Mouse (Mus musculus): ENCODE results near the gene Klhl11.

Klhl11 gene

GRCm38 (mm10) chr11:100493771-100494170, 21.2 kb upstream of the Klhl11 start:
- DNase-seq (ENCODE audit: low read depth, low spot score), result no peak
- Histone ChIP-seq H3K36me3 (ENCODE audit: control insufficient read depth, insufficient read depth, low read length, poor library complexity, severe bottlenecking) (peaks cover 18% of the 10 kb centered on the region), H3K27me3 (ENCODE audit: control insufficient read depth, insufficient read depth, low read length, poor library complexity, severe bottlenecking) (no peaks in the 10 kb centered on the region)

DNA sequence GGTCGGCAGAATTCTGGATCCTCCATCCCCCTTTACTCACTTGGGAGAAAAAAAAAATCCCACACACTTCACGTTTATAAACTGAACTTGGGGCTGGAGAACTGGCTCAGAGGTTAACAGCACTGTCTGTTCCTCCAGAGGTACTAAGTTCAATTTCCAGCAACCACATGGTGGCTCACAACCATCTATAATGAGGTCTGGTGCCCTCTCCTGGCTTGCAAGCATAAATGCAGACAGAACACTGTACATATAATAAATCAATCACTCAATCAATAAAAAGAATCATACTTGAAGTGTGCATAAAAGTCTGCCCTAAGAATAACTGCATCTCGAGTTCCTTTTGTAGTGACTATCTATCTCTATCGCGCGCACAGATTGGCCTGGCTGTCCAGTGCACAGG, 18.4 kb upstream of the Klhl11 start:
- peak; percentile 50 for DNase-seq (ENCODE audit: low read depth, low spot score)
- Histone ChIP-seq H3K27me3 (ENCODE audit: control insufficient read depth, insufficient read depth, low read length, poor library complexity, severe bottlenecking) (no peaks in the 10 kb centered on the region), H3K36me3 (ENCODE audit: control insufficient read depth, insufficient read depth, low read length, poor library complexity, severe bottlenecking) (peaks cover 16% of the 10 kb centered on the region)

DNA sequence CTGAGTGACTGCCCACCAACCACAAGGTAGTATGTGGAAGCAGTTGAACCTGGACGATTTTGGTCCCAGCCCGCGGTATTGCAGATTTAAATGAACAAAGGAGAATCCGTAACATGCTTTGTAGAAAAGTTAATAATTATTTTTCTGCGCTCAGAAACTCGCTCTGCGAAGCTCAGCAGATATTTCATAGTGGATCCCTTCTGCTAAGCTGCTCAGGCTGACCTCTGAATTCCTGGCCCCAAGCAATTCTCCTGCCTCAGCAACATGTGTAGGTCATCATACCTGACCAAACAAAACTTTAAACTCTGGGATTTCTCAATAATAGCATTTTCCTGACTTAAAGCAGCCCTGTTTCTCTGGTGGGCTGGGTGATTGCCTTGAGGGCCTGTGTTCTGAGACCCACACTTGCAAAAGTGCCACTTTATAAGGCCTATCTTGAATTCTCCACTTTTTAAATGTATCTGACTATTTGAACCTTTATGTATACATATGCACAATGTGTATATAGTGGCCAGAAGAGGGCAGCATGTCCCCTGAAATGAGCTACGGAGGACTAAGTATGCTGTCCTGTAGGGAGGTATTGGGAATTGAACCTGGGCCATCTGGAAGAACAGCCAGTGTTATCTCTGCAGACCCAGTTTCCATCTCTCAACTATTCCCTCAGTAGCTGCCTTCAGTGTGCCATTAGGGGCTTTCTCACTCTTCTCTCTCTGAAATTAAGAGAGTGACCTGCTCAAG, 13.4 kb upstream of the Klhl11 start:
- H3K36me3 ChIP-seq (ENCODE audit: control insufficient read depth, insufficient read depth, low read length, poor library complexity, severe bottlenecking), result peaks cover 19% of the 10 kb centered on the region
- DNase-seq (ENCODE audit: low read depth, low spot score), result peak; percentile 81
- H3K27me3 ChIP-seq (ENCODE audit: control insufficient read depth, insufficient read depth, low read length, poor library complexity, severe bottlenecking), result no peaks in the 10 kb centered on the region

DNA sequence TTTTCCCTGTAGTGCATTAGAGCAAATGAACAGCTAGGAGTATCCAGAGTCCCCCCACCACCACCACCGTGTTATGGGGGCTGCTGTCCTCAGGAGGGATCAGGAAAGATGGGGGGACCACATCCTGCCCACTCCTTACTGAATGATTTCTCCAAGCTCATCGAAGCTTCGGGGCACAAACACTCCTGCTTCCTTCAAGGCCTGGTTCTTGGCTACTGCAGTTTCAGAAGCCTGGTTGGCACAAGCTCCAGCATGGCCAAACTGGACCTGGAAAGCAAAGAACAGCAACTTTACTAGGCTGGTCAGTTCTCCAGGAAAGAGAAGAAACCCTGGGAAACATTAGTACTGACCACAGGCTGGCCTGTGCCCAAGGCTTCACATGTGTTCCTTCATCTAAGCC, 11.9 kb upstream of the Klhl11 start:
- H3K27me3 ChIP-seq (ENCODE audit: control insufficient read depth, insufficient read depth, low read length, poor library complexity, severe bottlenecking), result no peaks in the 10 kb centered on the region
- H3K36me3 ChIP-seq (ENCODE audit: control insufficient read depth, insufficient read depth, low read length, poor library complexity, severe bottlenecking), result peaks cover 22% of the 10 kb centered on the region
- no peak for DNase-seq (ENCODE audit: low read depth, low spot score)

- DNase-seq (ENCODE audit: low read depth, low spot score), result no peak
- Histone ChIP-seq H3K27me3 (ENCODE audit: control insufficient read depth, insufficient read depth, low read length, poor library complexity, severe bottlenecking) (no peaks in the 10 kb centered on the region), H3K36me3 (ENCODE audit: control insufficient read depth, insufficient read depth, low read length, poor library complexity, severe bottlenecking) (peaks cover 15% of the 10 kb centered on the region)
Observed at GRCm38 (mm10) chr11:100479152-100479551, 6.6 kb upstream of the Klhl11 start.

DNA sequence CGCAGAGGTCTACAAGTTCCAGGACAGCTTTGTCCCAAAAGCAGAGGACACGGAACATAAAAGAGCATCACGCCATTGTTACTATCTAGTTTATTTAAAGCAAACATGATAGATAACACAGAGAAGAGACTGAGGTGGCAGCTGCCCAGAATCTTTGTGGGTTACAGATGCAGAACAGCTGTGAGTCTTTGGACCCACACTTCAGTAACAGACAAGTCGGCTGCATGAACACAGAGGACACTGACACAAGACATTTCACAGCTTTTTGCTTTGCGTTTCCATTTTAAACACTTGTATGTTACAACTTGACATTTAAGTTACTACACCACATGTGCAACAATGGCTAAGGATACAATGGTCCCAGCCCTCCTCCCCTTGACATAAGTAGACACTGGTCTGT, 3.7 kb upstream of the Klhl11 start:
- DNase-seq (ENCODE audit: low read depth, low spot score), result no peak
- no peaks in the 10 kb centered on the region for H3K27me3 ChIP-seq (ENCODE audit: control insufficient read depth, insufficient read depth, low read length, poor library complexity, severe bottlenecking)

DNA sequence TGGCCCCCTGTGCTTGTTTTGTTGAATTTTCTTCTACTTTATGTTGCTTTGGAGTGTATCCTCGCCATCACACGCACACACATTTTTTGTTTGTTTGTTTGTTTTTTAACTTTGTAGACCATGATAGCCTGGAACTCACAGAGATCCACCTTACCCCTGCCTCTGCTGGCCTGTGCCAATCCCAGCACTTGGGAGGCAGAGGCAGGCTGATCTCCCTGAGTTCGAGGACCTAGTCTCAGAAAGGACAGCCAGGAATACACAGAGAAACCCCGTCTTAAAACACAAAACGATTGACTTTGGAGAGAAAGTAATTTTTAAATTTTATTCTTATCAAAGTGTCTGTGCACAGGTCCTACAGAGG, 374 bp upstream of the Klhl11 start:
- H3K27me3 ChIP-seq (ENCODE audit: control insufficient read depth, insufficient read depth, low read length, poor library complexity, severe bottlenecking), result no peaks in the 10 kb centered on the region
- DNase-seq (ENCODE audit: low read depth, low spot score), result no peak
- peaks cover 4% of the 10 kb centered on the region; the same call in 1 of the 2 replicates for H3K36me3 ChIP-seq (ENCODE audit: control insufficient read depth, insufficient read depth, low read length, poor library complexity, severe bottlenecking)

More for the DNA sequence above, 3.7 kb upstream of the Klhl11 start:
- peaks cover 9% of the 10 kb centered on the region for H3K36me3 ChIP-seq (ENCODE audit: control insufficient read depth, insufficient read depth, low read length, poor library complexity, severe bottlenecking)

- Histone ChIP-seq H3K27me3 (ENCODE audit: control insufficient read depth, insufficient read depth, low read length, poor library complexity, severe bottlenecking) (no peaks in the 10 kb centered on the region), H3K36me3 (ENCODE audit: control insufficient read depth, insufficient read depth, low read length, poor library complexity, severe bottlenecking) (no peaks in the 10 kb centered on the region)
- DNase-seq (ENCODE audit: low read depth, low spot score), result no peak
Observed at GRCm38 (mm10) chr11:100471352-100472196, 967 bp downstream of the Klhl11 start.

GRCm38 (mm10) chr11:100465833-100466232, 6.7 kb downstream of the Klhl11 start:
- DNase-seq (ENCODE audit: low read depth, low spot score), result no peak
- no peaks in the 10 kb centered on the region for H3K27me3 ChIP-seq (ENCODE audit: control insufficient read depth, insufficient read depth, low read length, poor library complexity, severe bottlenecking)
- no peaks in the 10 kb centered on the region for H3K36me3 ChIP-seq (ENCODE audit: control insufficient read depth, insufficient read depth, low read length, poor library complexity, severe bottlenecking)

GRCm38 (mm10) chr11:100465229-100465792, 7.2 kb downstream of the Klhl11 start:
- DNase-seq (ENCODE audit: low read depth, low spot score), result no peak
- H3K27me3 ChIP-seq (ENCODE audit: control insufficient read depth, insufficient read depth, low read length, poor library complexity, severe bottlenecking), result no peaks in the 10 kb centered on the region
- H3K36me3 ChIP-seq (ENCODE audit: control insufficient read depth, insufficient read depth, low read length, poor library complexity, severe bottlenecking), result no peaks in the 10 kb centered on the region

GRCm38 (mm10) chr11:100462699-100463098, 9.8 kb downstream of the Klhl11 start:
- H3K27me3 ChIP-seq (ENCODE audit: control insufficient read depth, insufficient read depth, low read length, poor library complexity, severe bottlenecking), result no peaks in the 10 kb centered on the region
- no peaks in the 10 kb centered on the region for H3K36me3 ChIP-seq (ENCODE audit: control insufficient read depth, insufficient read depth, low read length, poor library complexity, severe bottlenecking)
- DNase-seq (ENCODE audit: low read depth, low spot score), result no peak

DNA sequence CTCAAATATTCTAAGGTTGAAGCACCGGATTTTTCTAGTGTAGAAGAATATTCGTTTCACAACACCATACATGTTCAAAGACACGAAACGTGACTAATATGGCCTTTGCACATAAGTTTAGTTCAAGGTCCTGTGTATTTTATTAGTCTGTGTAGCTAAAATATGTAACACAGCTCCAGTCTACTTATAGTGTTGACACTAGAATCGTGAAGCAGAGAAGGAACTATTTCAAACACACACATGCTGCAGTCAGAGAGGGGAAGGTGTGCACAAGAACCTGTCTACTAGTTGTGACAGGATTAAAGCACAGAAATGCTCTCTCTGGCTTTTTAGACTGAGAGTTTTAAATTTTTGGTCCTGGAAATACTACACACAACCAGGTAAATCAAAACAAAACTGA, 14.8 kb downstream of the Klhl11 start:
- DNase-seq (ENCODE audit: low read depth, low spot score), result no peak
- no peaks in the 10 kb centered on the region for H3K36me3 ChIP-seq (ENCODE audit: control insufficient read depth, insufficient read depth, low read length, poor library complexity, severe bottlenecking)
- no peaks in the 10 kb centered on the region for H3K27me3 ChIP-seq (ENCODE audit: control insufficient read depth, insufficient read depth, low read length, poor library complexity, severe bottlenecking)

DNA sequence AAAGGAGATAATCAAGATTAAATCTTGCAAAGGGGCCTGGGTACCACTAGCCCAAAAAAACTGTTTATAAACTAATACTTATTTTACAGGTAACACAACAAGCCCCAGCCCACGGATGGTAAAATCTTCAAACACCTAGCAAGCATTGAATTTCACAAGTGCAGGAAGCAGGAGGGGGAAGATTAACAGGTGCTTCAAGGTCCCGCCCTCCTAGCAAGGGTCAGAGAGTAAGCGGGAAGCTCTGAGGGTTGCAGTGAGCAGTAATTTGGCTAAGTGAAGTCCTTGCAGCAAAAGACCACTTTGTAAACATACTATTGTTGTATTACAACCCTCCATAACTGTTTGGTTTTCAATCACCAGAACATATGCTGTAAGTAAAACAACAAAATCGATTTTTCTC, 15.3 kb downstream of the Klhl11 start:
- H3K36me3 ChIP-seq (ENCODE audit: control insufficient read depth, insufficient read depth, low read length, poor library complexity, severe bottlenecking), result no peaks in the 10 kb centered on the region
- DNase-seq (ENCODE audit: low read depth, low spot score), result no peak

DNA sequence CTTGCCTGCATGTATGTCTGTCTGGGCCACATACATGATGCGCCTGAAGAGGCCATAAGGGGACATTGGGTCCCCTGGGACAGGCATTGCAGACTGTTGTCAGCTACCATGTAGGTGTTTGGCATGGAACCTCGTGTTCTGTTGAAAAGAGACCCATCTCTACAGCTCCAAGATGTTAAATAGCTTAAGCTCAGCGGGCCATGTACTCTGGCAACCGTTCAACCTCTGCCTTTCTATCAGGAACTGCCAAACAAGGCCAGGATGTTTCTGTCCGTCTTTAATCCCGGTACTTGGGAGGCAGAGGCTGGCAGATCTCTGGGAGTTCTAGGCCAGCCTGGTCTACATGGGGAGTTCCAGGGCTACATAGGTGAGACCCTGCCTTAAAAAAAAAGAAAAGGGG, 29.9 kb downstream of the Klhl11 start:
- Histone ChIP-seq H3K36me3 (ENCODE audit: control insufficient read depth, insufficient read depth, low read length, poor library complexity, severe bottlenecking) (no peaks in the 10 kb centered on the region), H3K27me3 (ENCODE audit: control insufficient read depth, insufficient read depth, low read length, poor library complexity, severe bottlenecking) (no peaks in the 10 kb centered on the region)
- no peak for DNase-seq (ENCODE audit: low read depth, low spot score)

More for the DNA sequence above, 15.3 kb downstream of the Klhl11 start:
- no peaks in the 10 kb centered on the region for H3K27me3 ChIP-seq (ENCODE audit: control insufficient read depth, insufficient read depth, low read length, poor library complexity, severe bottlenecking)

DNA sequence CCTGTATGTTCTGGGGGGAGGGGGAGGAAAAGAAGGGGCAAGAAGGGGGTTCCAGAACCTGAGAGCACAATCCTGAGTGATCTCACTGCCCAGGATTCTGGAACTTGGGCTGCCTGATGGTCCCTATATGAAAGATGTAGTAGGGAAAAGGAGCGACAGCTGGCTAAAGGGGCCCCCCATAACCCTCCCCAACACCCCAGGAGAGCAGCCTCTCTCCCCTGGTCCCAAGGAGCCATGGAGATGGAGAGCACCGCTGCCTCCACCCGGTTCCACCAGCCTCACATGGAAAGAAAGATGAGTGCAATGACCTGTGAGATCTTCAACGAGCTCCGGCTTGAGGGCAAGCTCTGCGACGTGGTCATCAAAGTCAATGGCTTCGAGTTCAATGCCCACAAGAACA, 30.7 kb downstream of the Klhl11 start, which contains the start of the genes Nt5c3b and Klhl10:
Gene Nt5c3b, minus strand, starts transcription at position 12 of the 400 bp plus-strand sequence.
Gene Klhl10, plus strand, starts transcription at position 121 of the 400 bp plus-strand sequence.
- no peaks in the 10 kb centered on the region; the same call in 1 of the 2 replicates for H3K36me3 ChIP-seq (ENCODE audit: control insufficient read depth, insufficient read depth, low read length, poor library complexity, severe bottlenecking)
- no peaks in the 10 kb centered on the region for H3K27me3 ChIP-seq (ENCODE audit: control insufficient read depth, insufficient read depth, low read length, poor library complexity, severe bottlenecking)
- no peak for DNase-seq (ENCODE audit: low read depth, low spot score)
